9 mouse cellular contexts compared by ENCODE assay signal in genomic region chr9:63091101-63091921, GRCm38 (mm10). TPM values are rescaled to one million over a fixed set of nuclear protein-coding genes. Genes with fewer than 3 reads are reported as not detected.
DNase-seq lines count a peak whose midpoint lies in the region; ATAC-seq and TF ChIP-seq lines count a peak whose summit lies in the region.
"Had no signal": no experiment of that assay in that cellular context is flagged by ENCODE, and none has a peak within 500 bp of the region (broad histone marks: within the 10 kb centered on the region; RNA-seq: fewer than 3 reads in every experiment).

No protein-coding gene starts in this region.

- no peaks in the 10 kb centered on the region for H3K27me3 ChIP-seq in spleen, adult 2 months (ENCODE audit: control insufficient read depth, insufficient read depth, low read length)
- H3K27me3 ChIP-seq in forebrain, embryonic 11.5 days (ENCODE audit: control insufficient read depth, insufficient read depth, low read length), result no peaks in the 10 kb centered on the region
- H3K27me3 ChIP-seq: Patski had no signal

- peak overlapping the region; percentile 51; the same call in 1 of the 2 replicates for H3K4me2 ChIP-seq in forebrain, embryonic 11.5 days (ENCODE audit: low read depth, low read length, severe bottlenecking)

- no peak for TF ChIP-seq POLR2A in spleen, adult 2 months (IDR thresholded peaks at IDR 0.05; ENCODE audit: low read depth, low read length)

- no peak for ATAC-seq in forebrain, embryonic 11.5 days (replicated peaks; ENCODE audit: low FRiP score)
- no peak for ATAC-seq in megakaryocyte, adult 5-6 weeks (ENCODE audit: poor library complexity, severe bottlenecking)
- ATAC-seq: Patski had no signal

- DNase-seq in spleen, adult 2 months (ENCODE audit: low read depth in 1 of 2, low spot score in 2 of 2), result no peak
- DNase-seq in spleen, postnatal 4 days (ENCODE audit: low spot score in 2 of 2), result no peak
- DNase-seq in forebrain, embryonic 11.5 days (ENCODE audit: low spot score), result no peak
- peak; percentile 66 to 68 for DNase-seq in heart, postnatal 36 days
- DNase-seq in kidney, postnatal 4 days, result peak; percentile 46 to 67
- DNase-seq in T-cell, adult 2 months (ENCODE audit: low spot score), result no peak

- H3K36me3 ChIP-seq in spleen, adult 2 months (ENCODE audit: control insufficient read depth, insufficient read depth, low read length), result no peaks in the 10 kb centered on the region
- no peaks in the 10 kb centered on the region for H3K36me3 ChIP-seq in forebrain, embryonic 11.5 days (ENCODE audit: control insufficient read depth, insufficient read depth, low read length)
- H3K36me3 ChIP-seq in macrophage (ENCODE audit: inconsistent target), result no peaks in the 10 kb centered on the region

- WGBS in spleen, adult 2 months, result 75% methylated on average over 23 of the region's 23 CpGs
- WGBS in forebrain, embryonic 11.5 days, result 9% methylated on average over 23 of the region's 23 CpGs
- 83% methylated on average over 22 of the region's 23 CpGs for WGBS in macrophage (ENCODE audit: missing documents)

- no peaks in the 10 kb centered on the region for H3K9me3 ChIP-seq in forebrain, embryonic 11.5 days (ENCODE audit: control insufficient read depth, low read length)

- intact Hi-C loops in heart, postnatal 36 days (cut with DNase I), result loop anchor here (1.0 kb wide), 2 partner anchors 18 to 33 kb away; no protein-coding TSS in a partner anchor

- H3K79me2 ChIP-seq in macrophage (ENCODE audit: inconsistent target), result no peaks in the 10 kb centered on the region

- peaks cover 4% of the 10 kb centered on the region; the same call in 1 of the 2 replicates for H3K4me1 ChIP-seq in spleen, adult 2 months (ENCODE audit: control insufficient read depth, insufficient read depth, insufficient read length)
- peaks cover 10% of the 10 kb centered on the region for H3K4me1 ChIP-seq in forebrain, embryonic 11.5 days (replicated peaks; ENCODE audit: control insufficient read depth, insufficient read depth, low read length)

- no peak for TF ChIP-seq CTCF in spleen, adult 2 months (IDR thresholded peaks at IDR 0.05; ENCODE audit: extremely low read depth, insufficient read depth, insufficient read length, insufficient replicate concordance)

- H3K4me3 ChIP-seq in spleen, adult 2 months (ENCODE audit: extremely low read depth, insufficient read depth, insufficient read length), result no peak overlapping the region
- peak overlapping the region; percentile 24; the same call in 1 of the 2 replicates for H3K4me3 ChIP-seq in forebrain, embryonic 11.5 days (ENCODE audit: low read depth, low read length)
- H3K4me3 ChIP-seq in macrophage (ENCODE audit: inconsistent target), result peak overlapping the region; percentile 40

- no peak overlapping the region for H3K9ac ChIP-seq in forebrain, embryonic 11.5 days (ENCODE audit: low read length)

- H3K27ac ChIP-seq in spleen, adult 2 months (ENCODE audit: insufficient read depth, low read length), result peak overlapping the region; percentile 9; the same call in 1 of the 2 replicates
- H3K27ac ChIP-seq in forebrain, embryonic 11.5 days (ENCODE audit: low read depth, low read length), result peak overlapping the region; percentile 87
- peak overlapping the region; percentile 59 for H3K27ac ChIP-seq in macrophage

RNA-seq across cellular contexts. Expression of gene Skor1, which starts 57.5 kb away (rescaled TPM):
- polyA plus RNA-seq in spleen, adult 2 months (2012; rRNA removed), result 0.04 and 0.09 TPM in 2 replicates
- 0.33 and 0.43 TPM in 2 replicates for polyA plus RNA-seq in forebrain, embryonic 11.5 days (2014; fragmentation: Nextera tagmentation; extraction: Ambion mirVana)
- total RNA-seq in heart, postnatal 36 days (2021), result under 1 TPM; 0.08 TPM
- total RNA-seq in macrophage (2018; cell fraction: chromatin; rRNA removed), result under 1 TPM in 1 of 26 experiments, not detected in 25; 0.17 TPM
- under 1 TPM in 1 of 26 experiments, not detected in 25; 0.05 TPM for total RNA-seq in macrophage (2018; cell fraction: cytosol; rRNA removed)
- under 1 TPM in 2 of 26 experiments, not detected in 24; 0.10 to 0.24 TPM for total RNA-seq in macrophage (2018; cell fraction: nucleus; rRNA removed)
- 0.04 TPM in 1 of 3 replicates, not detected in the others for polyA plus RNA-seq in macrophage (2018)
- 0.27 TPM in 1 of 2 replicates, not detected in the other for total RNA-seq in megakaryocyte, adult 5-6 weeks (2015)
- total RNA-seq in megakaryocyte, adult 5-6 weeks (2017), result not detected in 2 replicates

Comparison
In these comparisons a context has a peak if more than half of its experiments do, and no peak if none do; other contexts are left out.
1. DNase-seq: peak in heart, postnatal 36 days (2 of 2) and kidney, postnatal 4 days (2 of 2); none in spleen, adult 2 months (0 of 2), spleen, postnatal 4 days (0 of 2), forebrain, embryonic 11.5 days (single experiment) and T-cell, adult 2 months (single experiment).
2. H3K27ac ChIP-seq: peak in every context shown above with its lines; median percentile 87 in forebrain, embryonic 11.5 days; 59 in macrophage; 9 in spleen, adult 2 months.